Mouse (Mus musculus): ENCODE measurements around the gene Rsph14.

- TF ChIP-seq POLR2A (IDR thresholded peaks at IDR 0.05; ENCODE audit: borderline replicate concordance, low read depth, low read length): no peak
- TF ChIP-seq CTCF (IDR thresholded peaks at IDR 0.05; ENCODE audit: low read depth, low read length): no peak
These were observed 63.1 kb downstream of the Rsph14 start for GRCm38 (mm10) chr10:74969266-74969665.

Measured in bone marrow macrophage, adult 2 months (primary cell).